Mouse (Mus musculus) left cerebral cortex, postnatal 36 days (tissue): ENCODE measurements around the gene Kif3b. TPM values are rescaled to one million over a fixed set of nuclear protein-coding genes. Genes with fewer than 3 reads are reported as not detected.

Experiments
- total RNA-seq, 2 experiments: library from RNA; stranded (reverse); gene quantifications; 2 replicates each; pipeline ENCODE4 v1.2.3; 2021

The Kif3b gene
- total RNA-seq, 2 experiments from 2014 or later, result 56.4 to 58.6 TPM

Other genes starting within 250 kb of the Kif3b start
- 1 to 10 TPM; 4.0 to 5.8 TPM for gene Ccm2l, start 225.5 kb upstream of the Kif3b start, total RNA-seq
- 1 to 10 TPM; 2.1 to 2.4 TPM for gene Hck, start 182.9 kb upstream of the Kif3b start, total RNA-seq
- gene Tm9sf4, start 130.1 kb upstream of the Kif3b start, total RNA-seq, result 100 to 1,000 TPM; 114 to 123 TPM
- 10 to 100 TPM; 26.2 to 29.5 TPM for gene Tspyl3, start 66.0 kb upstream of the Kif3b start, total RNA-seq
- 1 to 10 TPM; 5.2 to 6.5 TPM for gene Plagl2, start 50.0 kb upstream of the Kif3b start, total RNA-seq
- 10 to 100 TPM; 14.9 to 18.4 TPM for gene Pofut1, start 49.9 kb upstream of the Kif3b start, total RNA-seq
- 10 to 100 TPM; 34.3 to 36.7 TPM for gene Asxl1, start 54.4 kb downstream of the Kif3b start, total RNA-seq
- gene 4930404H24Rik, start 201.4 kb downstream of the Kif3b start, total RNA-seq, result not detected
- 10 to 100 TPM; 46.4 to 50.2 TPM for gene Nol4l, start 238.6 kb downstream of the Kif3b start, total RNA-seq